Mouse (Mus musculus) bone marrow, adult 2 months (tissue): ENCODE data around the gene 4933406M09Rik.

ENCODE experiments used
- CTCF ChIP-seq: fragments of 200-500 bp; IDR thresholded peaks from 2 replicates; pipeline ENCODE4 v1.5.1; 2011; ENCODE audit warnings: low read length, control low read depth; ENCODE audit not compliant: control insufficient read depth, insufficient read depth
- POLR2A ChIP-seq: fragments of 200-500 bp; IDR thresholded peaks from 2 replicates; pipeline ENCODE4 v1.6.1; 2011; ENCODE audit warnings: low read depth, mild to moderate bottlenecking, control low read depth, low read length, borderline replicate concordance; ENCODE audit not compliant: control insufficient read depth

DNA sequence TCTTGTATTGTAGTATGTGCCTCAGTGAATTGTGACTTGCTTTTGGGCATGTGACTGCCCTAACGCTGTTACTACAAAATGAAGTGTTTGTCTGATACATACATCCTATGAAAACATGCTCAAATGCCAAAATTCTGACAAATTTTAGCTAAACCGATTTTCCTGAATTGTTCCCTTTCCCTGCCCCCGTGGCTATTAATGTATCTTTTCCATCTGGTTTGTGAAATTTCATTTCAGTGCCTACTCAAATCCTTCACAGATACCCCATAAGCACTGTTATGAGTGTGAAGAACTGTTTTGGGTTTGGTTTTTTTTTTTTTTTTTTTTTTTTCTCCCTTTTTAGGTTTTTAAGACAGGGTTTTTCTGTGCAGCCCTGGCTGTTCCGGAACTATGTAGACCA is 40.7 kb upstream of the 4933406M09Rik start:
- TF ChIP-seq CTCF (no peak), POLR2A (no peak)
